Mouse (Mus musculus) granulocyte monocyte progenitor cell, adult 5-6 weeks (primary cell): ENCODE measurements around the gene Smarca4. TPM values are rescaled to one million over a fixed set of nuclear protein-coding genes. Genes with fewer than 3 reads are reported as not detected.
A peak's percentile ranks its signal among the peaks of the same experiment; 100 is the strongest.

ENCODE experiments used
- ATAC-seq: replicated peaks from 2 replicates; pipeline ENCODE4 v1.8.0; 2016; ENCODE audit warnings: mild to moderate bottlenecking, moderate TSS enrichment, inconsistent platforms; ENCODE audit not compliant: poor library complexity, severe bottlenecking
- total RNA-seq, 2 experiments: library from RNA; stranded (forward) in 1 of 2; stranded (reverse) in 1 of 2; fragments of 200-712, 200-1000 nt in 1 of 2; fragments of >200 nt in 1 of 2; fragmentation: Nextera tagmentation in 1 of 2; gene quantifications; 2 replicates each; pipeline ENCODE4 v1.2.3; 2014 to 2017

The Smarca4 gene
- total RNA-seq, 2 experiments from 2014 or later = 58.6 to 60.6 TPM

DNA sequence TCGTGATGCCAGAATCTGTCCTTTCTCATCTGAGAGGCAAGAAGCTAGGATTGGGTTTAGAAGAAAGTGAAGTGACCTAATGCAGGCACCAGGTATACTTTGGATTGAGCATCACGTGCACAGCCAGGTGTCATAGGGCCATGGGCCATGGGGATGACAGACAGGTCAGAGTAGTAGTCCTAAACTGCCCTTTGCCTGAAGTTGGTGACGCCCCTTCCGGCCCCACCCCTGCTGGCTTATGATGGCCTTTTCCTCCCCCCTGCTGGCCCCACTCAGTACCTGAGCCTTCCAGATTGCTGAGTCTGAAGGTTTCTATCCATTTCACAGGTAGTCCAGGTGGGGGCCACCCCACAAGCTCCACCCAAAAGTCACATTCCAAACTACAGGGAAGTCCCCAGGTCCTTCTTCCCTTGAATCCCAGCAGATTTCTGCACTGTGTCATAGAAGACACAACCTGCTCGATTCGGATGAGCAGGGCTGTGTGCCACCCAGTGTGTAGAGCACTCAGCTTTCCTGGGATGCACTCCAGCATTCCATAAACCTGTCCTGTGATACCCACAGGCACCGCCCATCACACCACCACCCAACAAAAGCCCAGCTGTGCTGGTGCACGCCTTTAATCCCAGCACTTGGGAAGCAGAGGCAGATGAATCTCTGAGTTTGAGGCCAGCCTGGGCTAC, 90.8 kb downstream of the Smarca4 start:
- ATAC-seq = no peak

DNA sequence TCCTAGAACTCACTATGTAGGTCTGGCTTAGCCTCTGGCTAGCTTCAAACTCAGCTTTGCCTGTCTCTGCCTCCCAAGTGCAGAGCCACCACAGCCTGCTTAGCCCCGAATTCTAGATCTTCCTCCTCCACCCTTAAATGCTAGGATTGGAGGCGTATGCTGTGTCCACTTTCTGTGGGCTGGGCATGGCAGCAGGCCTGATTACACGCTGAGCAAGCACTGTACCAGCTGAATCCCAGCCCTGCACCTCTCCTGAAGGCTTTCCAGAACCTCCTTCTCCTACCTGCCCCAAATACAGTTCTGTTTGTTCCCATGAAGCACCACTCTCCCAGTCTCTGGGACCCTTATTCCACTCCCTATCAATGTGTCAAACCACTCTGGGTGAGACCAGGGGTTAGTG, 93.4 kb downstream of the Smarca4 start:
- no peak for ATAC-seq

DNA sequence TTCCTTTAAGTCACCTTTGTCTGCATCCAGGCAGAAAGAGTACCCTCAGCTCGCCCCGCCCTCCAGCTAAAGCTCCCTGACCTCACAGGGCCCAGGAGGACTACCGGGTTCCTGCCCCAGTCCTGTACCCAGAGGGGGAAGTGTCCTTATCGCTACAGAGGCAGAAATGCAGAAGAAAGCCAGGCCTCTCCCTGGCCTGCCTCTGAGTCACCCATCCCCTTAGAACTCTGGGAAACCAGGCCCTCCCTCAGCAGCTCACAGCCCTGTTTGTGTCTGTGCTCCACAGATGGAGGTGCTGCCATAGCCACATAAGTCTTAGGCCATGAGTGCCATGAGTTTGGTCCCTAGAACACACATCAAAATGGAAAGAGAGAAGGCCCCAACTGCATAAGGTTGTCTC, 99.3 kb downstream of the Smarca4 start:
- peak; percentile 96 for ATAC-seq

DNA sequence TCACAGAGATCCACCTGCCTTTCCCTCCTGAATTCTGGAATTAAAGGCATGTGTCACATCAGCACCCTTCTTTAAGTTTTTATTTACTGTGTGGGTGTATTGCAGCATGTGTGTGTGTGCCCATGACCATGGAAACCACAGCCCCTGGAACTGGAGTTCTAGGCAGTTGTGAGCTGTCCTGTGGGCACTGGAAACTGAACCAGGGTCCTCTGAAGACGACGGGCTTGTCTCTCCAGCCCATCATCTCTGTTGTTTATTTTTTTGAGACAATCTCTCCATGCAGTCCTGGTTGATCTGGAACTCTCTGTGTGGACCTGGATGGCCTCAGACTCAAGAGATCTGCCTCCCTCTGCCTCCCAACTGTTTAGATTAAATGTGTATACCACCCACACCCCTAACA, 101.0 kb downstream of the Smarca4 start:
- ATAC-seq = no peak

DNA sequence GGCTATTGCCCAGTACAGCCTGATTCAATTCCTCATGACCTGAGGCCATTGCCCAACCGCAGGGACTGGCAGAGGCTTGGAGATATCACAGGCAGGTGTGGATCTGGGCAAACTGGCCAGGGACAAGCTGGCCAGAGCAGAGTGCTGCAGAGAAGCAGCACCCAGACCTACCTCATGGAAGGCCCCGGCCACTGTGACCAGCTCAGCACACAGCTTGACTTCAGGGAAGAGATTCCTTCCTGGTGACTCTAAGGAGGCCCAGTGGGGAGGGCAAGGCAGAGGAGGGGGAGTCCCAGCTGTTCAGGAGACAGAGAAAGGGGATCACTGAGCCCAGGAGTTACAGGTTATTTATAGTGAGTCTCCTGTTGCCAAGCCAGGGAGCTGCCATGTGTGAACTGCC, 105.1 kb downstream of the Smarca4 start:
- ATAC-seq = no peak

DNA sequence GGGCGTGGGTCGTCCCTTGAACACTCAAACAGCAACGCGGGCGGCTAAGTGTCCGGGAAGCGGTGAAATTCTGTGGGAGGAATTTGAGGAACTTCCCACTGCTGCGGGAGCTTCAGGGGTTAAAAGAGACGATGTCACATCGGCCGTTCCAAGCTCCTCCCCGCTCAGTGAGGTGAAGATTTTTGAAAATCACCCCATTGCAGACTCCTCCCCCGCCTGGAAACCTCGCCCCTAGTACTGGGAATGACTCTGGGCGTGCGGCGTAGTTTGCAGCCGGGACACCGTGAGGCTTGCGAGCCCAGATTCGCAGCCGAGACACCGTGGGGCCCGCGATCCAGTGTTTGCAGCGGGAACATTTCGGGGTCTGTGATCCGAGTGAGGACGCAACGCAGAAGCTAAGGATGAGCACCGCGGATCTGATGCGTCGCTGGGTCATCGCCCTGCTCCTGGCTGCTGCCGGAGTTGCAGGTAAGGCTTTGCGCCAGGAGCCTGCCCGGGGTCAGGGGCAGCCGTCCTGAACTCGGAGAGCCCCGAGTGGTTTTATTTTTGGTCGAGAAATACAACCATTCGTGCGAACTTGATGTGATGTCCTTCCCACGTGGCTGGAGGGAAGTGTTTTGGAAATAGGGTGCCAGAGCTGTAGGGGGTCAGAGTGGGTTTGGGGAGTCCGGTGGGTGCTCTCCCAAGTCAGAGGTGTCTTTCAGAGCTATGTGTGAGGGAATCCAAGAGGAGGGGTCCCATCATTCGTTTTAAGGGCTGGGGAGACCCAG, 107.6 kb downstream of the Smarca4 start, which contains the start of gene Ldlr:
Gene Ldlr, plus strand, starts transcription at position 107 of the 770 bp plus-strand sequence.
- ATAC-seq = peak; percentile 63

DNA sequence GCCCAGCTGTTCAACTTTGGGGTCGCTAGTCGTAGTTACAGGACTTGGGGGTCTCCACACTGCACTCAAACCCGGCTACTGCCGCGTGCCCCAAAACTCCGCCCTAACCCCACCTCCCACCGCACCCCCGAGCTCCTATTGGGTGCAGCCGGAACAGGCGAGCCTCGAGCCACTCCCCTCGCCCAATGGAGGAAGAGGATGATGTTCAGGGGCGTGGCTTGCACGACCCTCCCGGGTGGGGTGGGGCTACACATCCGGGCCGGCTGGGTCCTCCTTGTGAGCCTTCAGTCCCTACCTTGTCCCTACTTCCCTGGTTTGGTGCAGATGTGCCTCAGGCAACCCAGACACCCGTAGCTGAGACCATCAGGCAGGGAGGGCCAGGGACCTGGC, 108.2 kb downstream of the Smarca4 start:
- peak; percentile 80 for ATAC-seq

DNA sequence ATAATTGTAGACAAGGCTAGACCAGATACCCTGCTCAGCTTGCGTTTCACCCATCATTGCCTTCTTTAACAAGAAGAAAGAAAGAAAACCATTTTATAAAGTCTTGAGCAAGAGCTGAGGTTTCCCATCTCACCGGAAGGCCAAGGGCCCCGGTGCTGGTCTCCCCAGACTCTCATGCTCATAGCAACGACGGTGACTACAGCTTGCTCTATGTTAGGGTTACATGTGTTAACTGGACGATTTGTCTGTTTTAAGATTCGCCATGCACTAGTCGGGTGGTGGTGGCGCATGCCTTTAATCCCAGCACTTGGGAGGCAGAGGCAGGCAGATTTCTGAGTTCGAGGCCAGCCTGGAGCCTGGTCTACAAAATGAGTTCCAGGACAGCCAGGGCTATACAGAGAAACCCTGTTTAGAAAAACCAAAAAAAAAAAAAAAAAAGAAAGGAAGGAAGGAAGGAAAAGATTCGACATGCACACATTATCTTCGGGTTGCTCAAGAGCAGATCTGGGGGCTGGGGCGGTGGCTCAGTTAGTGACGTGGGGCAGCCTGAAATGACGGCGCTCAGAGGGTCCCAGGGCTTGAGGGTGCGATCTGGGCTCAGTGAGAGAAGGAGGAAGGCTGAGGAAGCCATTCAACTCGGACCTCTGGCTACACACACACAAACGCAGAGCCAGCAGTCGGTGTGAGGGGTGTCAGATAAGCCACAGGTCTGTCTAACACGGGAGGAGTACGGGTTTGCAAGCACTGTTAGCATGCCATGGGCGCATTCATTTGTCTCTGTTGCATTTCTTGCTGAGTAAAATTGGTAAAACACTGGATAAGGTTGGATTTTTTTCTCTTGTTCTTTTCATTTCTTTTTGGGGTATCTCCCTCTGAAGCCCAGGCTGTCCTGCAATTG, 109.5 kb downstream of the Smarca4 start:
- ATAC-seq = peak; percentile 38

DNA sequence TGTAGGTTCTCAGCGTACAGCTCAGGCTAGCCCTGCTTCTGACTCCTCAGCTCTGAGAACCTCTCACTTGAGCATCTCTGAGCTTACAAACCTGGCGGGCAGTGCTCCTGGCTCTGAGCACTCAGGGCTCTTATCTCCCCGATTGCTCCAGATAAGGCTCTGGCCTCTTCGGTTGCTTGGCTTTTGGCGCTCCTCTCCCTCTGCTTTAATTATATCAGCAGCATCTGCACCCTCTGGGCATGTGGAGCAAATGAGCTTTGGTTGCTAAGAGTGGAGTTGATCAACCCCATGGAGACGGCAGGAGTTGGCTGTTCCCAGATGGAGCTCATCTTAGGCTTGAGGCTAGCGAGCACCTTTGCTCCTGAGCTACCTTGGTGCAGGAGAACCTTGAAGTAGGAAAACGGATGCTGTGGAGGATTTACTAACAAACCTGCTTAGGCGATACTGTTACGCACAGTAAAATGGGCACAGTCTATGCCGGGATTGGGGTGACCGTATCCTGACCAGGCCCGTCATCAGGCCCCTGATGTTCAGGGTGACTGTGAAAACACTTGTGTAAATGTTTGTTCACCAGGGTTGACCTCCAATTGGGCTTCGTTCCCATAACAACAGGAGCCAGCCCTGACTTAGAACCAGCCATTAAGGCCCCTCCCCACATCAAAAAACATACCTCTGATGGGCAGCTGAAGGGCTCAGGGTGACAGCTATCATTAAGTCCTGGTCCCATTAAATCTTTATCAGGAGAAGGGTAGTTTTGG, 110.4 kb downstream of the Smarca4 start:
- ATAC-seq = no peak

DNA sequence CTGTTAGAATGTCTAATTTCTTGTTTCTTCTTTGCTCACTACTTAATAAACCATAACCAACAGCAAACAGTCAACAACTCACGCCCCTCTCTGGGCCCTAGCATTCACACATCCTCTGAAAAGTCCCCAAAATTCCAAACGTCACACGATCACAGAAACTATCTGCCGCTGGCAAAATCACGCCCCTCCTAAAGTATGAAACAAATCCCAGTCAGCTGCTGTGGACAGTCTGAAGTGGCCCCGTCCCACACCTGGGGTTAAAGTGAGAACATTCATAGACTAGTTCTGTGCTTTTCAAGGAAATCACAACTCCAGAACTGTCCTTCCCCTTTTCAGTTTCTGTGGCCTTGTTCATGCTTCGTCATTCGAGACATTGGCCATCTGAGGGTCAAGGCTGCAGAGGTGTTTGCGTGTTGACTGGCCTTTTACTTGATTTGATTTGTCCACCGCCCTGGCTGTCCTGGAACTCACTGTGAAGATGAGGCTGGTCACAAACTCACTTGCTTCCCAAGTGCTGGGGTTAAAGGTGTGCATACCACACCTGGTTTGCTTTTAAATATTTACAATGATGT, 112.4 kb downstream of the Smarca4 start:
- 0 out of 2 replicates have a peak, but pooled peaks have one; percentile 5 for ATAC-seq

DNA sequence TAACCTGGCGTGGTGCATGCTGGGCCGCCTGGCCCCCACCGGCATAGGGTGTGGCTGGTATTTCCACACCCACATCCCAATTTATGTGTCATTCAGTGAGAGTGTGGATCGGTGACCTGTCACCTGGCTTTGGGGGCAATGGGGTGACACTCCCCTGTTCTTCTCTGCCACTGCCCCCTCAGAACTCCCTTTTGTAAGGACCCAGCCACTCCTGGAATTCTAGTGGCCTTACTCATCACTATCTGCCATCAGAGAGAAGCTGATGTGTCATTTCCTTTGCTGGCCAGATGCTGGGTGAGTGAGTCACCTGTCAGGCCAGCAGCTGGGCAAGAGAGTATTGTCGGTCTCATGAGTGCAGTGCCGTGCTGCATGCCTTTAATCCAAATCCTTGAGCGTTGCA, 113.3 kb downstream of the Smarca4 start:
- no peak for ATAC-seq

DNA sequence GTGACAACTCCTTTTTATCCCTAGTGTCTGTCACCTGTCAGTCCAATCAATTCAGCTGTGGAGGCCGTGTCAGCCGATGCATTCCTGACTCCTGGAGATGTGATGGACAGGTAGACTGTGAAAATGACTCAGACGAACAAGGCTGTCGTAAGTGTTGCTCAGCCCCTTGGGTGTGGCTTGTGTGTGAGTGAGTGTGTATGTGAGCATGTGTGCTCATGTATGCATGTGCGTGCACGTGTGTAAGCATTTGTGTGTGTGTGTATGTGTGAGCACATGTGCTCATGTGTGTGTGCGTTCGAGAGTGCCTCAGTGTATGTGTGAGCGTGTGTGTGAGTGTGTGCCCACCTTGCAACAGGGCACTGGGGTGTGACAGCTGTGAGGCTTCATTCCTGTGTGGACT, 116.3 kb downstream of the Smarca4 start:
- no peak for ATAC-seq

DNA sequence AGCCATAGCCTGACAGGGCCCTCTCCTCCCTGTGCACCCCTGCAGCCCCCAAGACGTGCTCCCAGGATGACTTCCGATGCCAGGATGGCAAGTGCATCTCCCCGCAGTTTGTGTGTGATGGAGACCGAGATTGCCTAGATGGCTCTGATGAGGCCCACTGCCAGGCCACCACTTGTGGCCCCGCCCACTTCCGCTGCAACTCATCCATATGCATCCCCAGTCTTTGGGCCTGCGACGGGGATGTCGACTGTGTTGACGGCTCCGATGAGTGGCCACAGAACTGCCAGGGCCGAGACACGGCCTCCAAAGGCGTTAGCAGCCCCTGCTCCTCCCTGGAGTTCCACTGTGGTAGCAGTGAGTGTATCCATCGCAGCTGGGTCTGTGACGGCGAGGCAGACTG, 117.5 kb downstream of the Smarca4 start:
- no peak for ATAC-seq

DNA sequence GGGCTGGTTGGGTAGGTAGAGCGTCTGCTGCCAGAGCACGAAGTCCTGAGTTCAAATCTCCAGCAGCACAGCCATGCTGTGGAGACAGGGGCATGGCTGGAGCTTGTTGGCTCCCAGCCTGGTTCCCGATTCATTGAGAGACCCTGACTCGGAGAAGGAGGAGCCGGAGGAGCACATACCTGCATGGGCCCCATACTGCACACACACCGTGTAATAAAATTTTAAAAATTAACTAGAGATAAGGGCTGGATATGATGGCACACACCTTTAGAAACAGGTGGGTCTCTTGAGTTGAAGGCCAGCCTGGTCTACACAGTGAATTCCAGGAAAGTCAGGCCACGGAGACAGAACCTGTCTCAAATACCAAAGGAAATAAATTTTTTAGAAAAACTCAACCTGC, 118.0 kb downstream of the Smarca4 start:
- no peak for ATAC-seq

DNA sequence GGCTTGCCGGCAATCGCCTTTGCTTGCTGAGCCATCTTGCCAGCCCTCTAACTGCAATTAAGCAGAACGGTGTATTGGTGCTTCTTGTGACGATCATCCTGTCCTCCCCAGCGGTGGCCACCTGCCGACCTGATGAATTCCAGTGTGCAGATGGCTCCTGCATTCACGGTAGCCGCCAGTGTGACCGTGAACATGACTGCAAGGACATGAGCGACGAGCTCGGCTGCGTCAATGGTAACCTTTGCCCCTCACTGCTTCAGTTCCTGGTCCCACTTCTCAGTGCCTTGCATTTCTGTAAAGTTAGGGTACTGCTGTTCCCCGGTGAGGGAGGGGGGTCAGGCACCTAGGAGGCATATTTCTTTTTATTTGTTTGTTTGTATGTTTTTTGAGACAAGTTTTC, 119.2 kb downstream of the Smarca4 start:
- no peak for ATAC-seq

DNA sequence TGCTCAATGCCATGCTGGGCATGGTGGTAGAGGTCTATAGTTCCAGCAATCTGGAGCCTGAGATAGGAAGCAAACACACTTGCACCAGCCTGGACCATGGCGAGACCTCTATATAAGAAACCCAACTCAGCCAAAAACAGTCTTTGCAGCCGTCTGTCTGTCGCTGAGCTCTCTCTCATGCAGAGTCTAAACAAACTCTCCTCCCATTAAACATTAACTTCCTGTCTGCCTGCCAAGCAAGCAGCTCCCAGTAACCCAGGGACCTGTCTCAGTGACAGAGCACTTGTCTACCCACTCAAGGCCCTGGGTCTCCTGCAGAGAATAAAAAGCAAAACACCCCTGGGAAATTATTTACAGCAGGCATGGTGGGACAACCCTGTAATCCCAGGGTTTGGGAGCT, 120.6 kb downstream of the Smarca4 start:
- ATAC-seq = no peak

DNA sequence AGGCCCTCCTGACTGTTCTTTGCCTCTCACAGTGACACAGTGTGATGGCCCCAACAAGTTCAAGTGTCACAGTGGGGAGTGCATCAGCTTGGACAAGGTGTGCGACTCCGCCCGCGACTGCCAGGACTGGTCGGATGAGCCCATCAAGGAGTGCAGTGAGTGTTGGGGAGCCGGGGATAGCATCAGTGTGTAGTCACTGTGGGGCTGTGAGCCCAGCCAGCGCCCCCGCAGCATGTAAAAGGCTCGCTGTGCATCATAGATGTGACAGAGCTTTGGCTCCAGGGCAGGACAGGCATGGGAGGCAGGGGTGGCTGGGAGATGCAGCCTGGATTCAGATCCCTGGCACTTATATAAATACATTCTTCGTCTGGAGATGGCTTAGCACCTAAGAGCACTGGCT, 121.2 kb downstream of the Smarca4 start:
- ATAC-seq = no peak

DNA sequence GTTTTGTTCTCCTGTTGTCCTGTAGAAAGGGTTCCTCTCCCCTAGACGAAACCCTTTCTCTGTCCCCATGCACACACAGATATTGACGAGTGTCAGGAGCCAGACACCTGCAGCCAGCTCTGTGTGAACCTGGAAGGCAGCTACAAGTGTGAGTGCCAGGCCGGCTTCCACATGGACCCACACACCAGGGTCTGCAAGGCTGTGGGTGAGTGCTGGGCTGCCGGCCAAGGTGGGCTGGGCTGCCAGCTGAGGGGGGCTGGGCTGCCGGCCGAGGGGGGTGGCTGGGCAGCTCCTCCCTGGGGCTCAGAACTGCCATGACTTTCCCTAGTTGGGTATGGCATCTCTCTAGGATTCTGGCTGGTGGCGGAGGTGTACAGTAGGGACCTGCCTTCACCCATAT, 122.8 kb downstream of the Smarca4 start:
- ATAC-seq = no peak

DNA sequence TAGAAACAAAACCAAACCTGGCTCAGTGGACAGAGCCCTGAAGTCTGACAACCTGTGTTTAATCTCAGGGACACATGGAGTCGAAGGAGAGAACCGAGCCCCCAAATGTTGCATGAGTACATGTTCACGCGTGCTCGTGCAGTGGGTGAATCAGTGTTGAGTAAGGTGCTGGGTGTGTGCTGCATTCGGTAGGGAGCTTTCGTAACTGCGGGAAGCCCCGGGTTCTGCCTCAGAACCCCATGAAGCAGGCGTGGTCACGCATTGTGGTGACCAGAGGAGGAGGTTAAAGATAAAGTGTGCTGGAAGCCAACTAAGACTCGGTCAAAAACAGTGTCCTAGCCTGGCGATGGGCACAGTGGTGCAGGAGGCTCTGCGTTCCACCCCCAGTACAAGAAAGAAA, 124.5 kb downstream of the Smarca4 start:
- peak; percentile 59 for ATAC-seq

DNA sequence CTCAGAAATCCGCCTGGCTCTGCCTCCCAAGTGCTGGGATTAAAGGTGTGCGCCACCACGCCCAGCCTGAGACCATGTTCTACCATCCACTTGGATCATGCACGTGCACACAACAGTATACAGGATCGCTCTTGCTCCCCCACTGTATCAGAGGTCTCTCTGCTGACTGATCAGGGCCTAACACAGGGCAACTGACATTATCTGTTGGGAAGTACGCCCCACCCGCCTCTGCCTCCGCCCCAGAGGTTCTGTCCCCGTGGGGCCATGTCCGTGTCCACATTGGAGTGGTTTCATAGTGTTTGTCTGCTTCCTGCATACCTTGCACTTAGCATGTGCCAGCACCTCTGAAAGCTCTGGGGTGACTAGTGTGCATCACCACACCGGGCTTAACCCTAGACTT, 125.5 kb downstream of the Smarca4 start:
- ATAC-seq = no peak
